Mouse (Mus musculus) layer of hippocampus, adult 9-11 months (tissue): Measurements from ENCODE around the gene Top3b.

Experiments
- DNase-seq: peaks from one replicate; pipeline ENCODE4 v3.0.0; 2022

Top3b gene

DNA sequence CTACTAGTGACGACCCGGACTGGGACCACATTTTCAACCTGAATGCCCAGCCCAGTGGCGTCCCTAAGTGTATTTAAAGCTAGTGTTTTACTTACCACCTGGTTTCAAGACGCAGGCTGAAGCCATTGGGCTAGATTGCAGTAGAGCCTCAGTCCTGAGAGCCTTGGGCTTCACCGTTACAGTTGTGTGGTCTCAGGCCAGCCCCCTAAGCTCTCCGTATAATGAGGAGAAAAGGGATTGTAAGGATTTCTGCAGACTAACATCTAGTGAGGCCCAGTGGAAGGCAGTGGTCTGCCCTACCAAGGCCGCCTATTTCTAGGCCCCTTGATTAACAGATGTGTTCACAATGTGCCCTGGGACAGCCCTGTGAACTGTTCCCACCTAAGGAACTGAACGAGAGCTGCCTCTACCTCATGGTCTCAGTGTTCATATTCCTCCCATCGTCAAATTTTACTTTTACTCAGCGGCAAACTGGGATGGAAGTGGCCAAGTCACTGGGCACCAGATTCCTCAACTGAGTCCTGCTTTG is 26.6 kb downstream of the Top3b start:
- DNase-seq, result no peak

DNA sequence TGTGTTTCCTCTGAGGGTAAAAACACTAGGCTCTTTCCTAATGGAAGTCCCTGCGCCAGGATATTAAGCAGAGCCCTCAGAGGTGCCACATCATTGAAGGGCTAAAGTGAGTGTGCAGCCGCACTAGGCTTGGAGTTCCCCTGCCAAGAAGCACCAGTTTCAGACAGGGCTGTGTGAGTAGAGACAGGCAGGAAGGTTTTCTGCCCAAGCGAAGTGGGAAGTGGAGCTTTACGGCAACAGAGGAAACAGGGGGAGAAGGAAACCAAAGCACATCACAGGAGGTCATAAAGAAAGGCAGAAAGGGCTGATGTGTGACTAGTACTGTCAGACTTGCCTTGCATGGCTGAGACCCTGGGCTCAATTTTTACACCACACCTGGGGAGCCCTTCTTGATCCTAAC is 31.8 kb downstream of the Top3b start:
- no peak for DNase-seq

DNA sequence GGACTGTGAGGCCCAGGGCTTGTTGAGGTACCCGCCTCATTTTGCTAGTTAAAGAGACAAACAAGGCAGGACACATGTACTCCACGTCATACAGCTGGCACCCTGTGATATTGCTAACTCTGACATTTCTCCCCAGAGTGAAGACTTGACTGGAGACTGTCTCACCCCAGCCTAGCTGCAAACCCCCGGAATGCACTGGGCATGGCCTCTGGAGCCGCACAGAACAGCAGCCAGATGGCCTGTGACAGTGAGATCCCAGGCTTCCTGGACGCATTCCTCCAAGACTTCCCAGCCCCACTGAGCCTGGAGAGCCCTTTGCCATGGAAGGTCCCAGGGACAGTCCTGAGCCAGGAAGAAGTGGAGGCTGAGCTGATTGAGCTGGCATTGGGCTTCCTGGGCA is 32.7 kb downstream of the Top3b start:
- DNase-seq, result no peak

DNA sequence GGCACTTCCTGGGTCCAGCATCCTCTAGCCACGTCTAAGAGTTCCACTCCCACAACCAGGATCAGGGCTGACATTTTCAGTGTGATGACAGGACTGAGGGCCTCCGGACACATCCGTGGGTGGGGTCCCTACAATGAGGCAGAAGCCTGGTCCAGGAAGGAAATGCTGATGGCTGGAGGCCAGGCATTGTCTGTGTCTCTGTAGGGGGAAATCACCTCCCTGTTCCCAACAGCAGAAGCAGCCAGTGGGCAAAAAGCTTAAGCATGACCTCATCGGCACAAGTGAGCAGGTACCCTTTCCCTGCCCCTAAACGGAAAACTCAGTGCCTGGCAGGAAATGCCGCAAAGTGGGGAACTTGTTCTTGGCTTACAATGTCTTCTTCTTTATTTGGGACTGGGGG is 37.3 kb downstream of the Top3b start:
- no peak for DNase-seq

DNA sequence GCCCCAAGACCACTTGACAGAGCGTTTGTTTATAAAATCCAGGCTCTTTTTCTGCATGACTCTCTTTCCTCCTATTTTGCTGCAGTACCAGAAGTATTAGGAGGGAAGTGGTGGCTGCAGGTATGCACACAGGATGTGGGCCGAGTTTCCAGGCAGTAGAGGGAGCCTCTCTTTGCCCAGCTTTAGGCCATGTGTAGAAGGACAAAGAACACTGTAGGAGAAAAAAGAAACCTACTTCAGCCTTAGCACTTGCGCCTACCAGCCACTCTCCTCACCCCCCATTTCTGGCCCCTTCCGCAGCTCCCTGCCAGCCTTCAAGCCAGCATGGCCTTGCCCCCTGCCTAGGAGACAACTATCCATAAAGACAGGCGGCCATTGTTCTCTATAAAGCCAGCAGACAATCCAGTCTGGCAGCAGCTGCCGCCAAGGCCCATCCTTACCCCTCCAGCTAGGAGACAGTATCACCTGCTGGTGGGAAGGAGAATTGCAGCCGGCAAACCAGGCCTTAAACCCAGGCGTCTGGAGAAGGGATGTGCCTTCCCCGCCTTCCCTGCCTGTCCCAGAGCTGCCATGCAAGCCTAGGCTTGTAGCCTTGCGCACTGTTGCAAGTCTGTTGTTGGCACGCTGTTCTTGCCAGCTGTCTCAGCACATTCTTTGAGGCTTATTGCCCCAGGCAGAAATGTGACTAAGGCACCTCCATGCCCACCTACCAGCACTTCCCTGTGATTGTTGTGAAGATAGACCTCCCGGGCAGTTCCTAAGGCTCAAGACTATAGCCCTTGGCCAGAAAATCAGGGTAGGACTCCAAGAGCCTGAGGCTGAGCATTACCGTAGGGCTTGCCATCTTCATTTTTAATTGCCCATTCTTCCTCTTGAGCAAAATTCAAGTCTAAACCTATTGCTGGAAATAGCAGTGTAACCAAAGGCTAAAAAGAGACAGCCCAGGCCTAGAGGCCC is 41.4 kb downstream of the Top3b start:
- peak; percentile 80 for DNase-seq

DNA sequence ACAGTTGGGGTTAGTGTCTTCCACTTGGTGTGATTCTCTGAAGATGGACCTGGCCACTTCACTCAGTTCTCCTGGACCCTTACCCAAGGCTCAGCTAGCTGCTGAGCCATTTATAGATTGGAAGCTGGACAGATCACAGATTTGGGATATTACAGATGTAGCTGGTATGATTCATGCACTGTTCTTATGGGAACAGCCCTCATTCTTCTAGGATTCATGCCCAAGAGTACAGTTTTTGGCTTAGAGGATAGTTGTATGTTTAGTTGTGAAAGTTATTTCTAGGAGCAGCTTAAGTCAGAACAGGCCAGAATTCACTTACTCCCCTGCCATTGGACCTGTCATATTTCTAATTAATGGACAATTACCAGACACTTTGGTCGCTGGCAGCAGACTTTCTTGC is 42.9 kb downstream of the Top3b start:
- DNase-seq, result no peak

DNA sequence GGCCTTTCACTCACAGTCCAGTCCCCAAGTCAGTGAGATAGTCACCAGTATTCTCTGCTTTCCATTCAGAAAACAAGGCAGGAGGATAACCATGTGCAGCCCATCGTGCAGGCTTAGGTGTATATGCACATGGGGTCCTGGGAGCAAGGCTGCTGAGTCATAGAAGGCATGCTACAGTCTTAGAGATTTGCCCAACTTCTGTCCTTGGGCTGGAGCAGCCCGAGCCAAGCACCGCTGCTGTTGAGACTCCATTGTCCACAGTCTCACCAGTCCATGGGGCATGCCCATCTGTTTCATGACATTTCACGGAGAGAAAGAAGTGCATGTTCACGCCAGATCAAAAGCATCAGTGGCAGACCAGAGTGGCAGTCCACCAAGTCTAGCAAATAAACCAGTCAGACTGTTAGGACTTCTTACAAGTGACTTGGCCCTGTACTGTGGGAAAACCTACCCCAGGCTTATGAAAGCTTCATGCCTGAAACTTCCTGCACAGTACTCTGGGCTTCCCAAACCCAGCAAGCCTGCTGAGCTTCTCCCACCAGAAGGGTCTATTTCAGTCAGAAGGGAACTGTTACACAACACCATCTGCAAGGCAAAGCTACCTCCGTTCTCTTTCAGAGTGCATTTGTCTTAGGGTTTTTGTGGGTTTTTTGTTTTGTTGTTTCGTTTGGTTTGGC is 48.0 kb downstream of the Top3b start:
- peak; percentile 77 for DNase-seq

DNA sequence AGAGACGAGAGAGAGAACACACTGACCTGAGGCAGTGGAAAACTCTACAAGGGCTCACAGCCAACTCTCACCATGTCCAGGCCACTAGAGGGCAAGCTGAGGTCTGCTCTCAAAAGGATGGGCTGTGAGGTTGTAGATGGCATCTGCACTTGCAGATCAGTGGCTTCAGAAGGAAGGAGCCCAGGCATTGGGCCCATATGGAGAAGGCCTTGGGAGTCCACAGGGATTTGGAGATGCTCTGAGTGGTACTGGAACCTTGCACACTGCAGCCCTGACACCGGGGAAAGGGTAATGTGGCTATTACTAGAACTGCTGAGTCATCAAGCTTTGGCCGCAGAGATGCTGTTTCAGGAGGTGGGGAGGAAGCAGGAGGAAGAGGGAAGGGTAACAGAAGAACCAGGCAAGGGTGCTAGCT is 50.5 kb downstream of the Top3b start:
- DNase-seq, result no peak

DNA sequence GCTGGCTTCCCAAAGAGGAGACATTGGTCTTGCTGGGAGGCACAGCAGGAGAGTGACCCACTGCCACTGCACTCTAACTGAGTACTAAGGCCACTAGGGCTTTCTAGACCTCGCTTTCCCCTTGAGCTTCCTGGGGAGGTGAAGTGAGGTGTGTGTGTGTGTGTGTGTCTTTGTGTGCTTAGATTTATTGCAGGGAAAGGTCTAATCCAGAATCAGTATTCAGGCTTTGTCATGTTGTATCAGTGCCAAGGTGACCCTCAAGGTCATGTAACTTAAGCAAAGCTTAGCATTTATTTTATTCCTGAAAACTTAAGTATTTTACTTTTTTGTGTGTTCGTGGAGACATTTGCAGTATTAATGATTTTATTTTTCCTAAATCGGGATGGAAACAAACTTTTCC is 53.9 kb downstream of the Top3b start:
- DNase-seq, result no peak

DNA sequence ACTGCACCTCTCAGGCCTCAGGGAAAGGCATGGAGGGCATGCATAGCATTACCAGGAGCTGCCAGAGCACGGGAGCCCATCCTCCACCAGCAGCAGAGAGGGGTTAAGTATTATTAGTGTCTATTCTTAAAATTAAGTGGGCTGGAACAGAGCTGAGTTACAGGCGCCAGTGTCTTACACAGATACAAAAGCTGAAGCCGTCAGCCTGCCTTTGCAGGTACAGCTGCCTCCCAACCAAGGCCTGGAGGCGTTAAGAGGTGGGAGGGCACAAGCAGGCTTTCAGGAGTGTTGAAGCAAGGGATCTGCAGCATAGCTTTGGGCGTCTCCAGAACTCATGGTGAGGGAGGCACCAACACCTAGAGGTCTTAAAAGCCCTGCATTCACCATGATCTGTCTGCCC is 56.0 kb downstream of the Top3b start:
- DNase-seq, result peak; percentile 57

DNA sequence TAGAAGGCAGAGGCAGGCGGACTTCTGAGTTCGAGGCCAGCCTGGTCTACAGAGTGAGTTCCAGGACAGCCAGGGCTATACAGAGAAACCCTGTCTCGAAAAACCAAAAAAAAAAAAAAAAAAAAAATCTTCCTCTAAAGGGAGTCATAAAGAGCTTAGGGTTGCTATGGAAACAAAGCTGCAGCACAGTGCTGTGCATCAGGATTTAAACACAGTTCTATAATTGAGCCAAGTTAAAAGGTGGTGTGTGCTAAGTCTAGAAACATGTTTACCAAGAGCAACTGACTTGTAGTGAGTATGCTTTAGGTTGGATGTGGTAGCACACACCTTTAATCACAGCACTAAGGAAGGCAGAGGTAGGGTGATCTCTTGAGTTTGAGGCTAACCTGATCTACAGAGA is 58.4 kb downstream of the Top3b start:
- peak; percentile 44 for DNase-seq

DNA sequence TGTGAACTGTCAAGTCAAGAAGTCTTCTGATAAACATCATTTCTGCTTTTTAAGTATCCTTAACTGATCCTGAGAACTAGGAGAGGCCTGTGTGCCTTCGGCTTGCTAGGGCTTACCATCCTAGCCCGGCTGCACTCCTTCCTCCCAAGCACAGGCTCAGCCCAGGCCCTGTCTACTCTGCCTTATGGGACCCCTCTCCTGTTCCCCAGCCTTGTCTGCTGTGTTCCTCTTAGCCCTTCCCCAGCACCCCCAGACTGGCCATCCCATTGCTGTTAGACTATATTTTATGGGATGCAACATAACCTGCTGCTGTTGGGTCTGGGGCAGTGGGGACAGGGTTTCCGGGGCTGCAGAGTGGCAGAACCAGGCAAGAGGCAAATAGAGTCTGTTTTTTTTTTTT is 59.8 kb downstream of the Top3b start:
- DNase-seq, result no peak

DNA sequence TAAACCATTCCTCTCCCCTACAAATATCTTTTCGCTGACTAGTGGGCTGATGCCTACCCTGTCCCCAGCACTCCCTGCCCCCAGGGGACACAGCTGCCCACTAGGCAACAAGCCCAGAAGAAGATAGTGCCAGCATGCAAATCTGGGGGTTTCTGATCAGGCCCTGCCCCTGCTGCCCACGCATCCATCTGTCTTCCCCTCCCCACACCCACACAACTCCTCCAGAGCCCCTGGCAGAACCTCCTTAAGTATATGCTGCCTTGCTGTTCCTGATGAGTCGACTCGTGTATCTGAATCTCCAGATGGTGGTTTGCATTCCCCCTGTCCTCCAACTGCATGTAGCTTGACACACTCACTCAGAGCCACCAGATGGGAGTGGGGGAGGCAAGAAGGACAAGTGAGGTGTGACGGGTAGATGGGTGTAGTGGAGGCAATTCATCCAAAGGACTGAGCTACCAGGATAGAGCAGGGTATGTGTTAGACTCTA is 60.3 kb downstream of the Top3b start:
- DNase-seq, result peak; percentile 96

DNA sequence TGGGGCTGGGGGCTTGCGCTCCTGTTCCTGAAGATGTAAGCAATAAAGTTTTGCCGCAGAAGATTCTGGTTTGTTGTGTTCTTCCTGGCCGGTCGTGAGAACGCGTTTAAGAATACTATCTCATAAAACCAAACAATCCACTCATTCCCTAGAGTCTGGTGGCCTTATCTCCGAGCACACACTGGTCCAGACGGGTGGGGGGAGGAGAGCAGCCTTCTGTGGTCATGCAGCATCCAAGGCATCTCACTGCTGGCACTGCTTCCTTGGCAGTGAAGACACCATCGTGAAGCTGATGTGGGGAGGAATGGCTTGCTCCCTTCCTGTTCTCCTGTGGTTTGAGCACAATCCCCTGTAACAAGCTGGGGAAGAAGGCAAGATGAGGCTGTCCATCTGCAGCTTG is 69.0 kb downstream of the Top3b start:
- no peak for DNase-seq

DNA sequence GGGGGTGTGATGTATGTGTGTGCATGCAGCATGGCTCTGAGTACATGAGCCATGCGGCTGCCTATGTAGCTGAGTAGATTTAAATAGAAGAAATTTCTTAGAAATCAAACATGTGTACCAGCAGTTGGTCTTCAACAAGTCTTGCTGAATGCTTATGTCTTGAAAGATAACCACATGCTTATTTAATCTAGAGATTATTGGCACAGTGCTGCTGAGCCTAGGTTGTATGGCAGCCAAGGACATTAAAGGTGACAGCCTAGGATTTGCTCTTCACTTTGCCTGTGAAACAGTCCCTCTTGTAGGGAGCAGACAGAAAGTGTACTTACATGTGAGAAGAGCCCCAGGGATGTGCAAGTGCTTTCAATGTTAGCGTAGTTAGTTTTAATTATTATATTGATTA is 70.5 kb downstream of the Top3b start:
- no peak for DNase-seq
